Comparison of ENCODE assay signal across 10 mouse cellular contexts in genomic region chr16:95440334-95440733, GRCm38 (mm10).
DNase-seq lines count a peak whose midpoint lies in the region; ATAC-seq lines count a peak whose summit lies in the region.
"Had no signal": no experiment of that assay in that cellular context is flagged by ENCODE, and none has a peak within 500 bp of the region (broad histone marks: within the 10 kb centered on the region; RNA-seq: fewer than 3 reads in every experiment).

No protein-coding gene starts in this region.

- peak overlapping the region; percentile 91 for H3K27ac ChIP-seq in heart, embryonic 11.5 days (ENCODE audit: low read depth, low read length)
- H3K27ac ChIP-seq in heart, embryonic 15.5 days: peak overlapping the region; percentile 73
- no peak overlapping the region for H3K27ac ChIP-seq in midbrain, embryonic 14.5 days (replicated peaks; ENCODE audit: low read depth, low read length)
- no peak overlapping the region for H3K27ac ChIP-seq in forebrain, embryonic 16.5 days (ENCODE audit: low read length)
- H3K27ac ChIP-seq: hindbrain, embryonic 13.5 days had no signal

- H3K36me3 ChIP-seq in heart, embryonic 11.5 days (ENCODE audit: control insufficient read depth, insufficient read depth, low read length): no peaks in the 10 kb centered on the region
- no peaks in the 10 kb centered on the region for H3K36me3 ChIP-seq in heart, embryonic 15.5 days
- H3K36me3 ChIP-seq in midbrain, embryonic 14.5 days (ENCODE audit: control insufficient read depth, insufficient read depth, low read length): no peaks in the 10 kb centered on the region
- H3K36me3 ChIP-seq in forebrain, embryonic 16.5 days (ENCODE audit: control insufficient read depth, insufficient read depth): no peaks in the 10 kb centered on the region
- H3K36me3 ChIP-seq: hindbrain, embryonic 13.5 days had no signal

- 68% methylated on average over 7 of the region's 7 CpGs for WGBS in heart, embryonic 11.5 days (ENCODE audit: insufficient replicate concordance)
- 59% methylated on average over 7 of the region's 7 CpGs for WGBS in heart, embryonic 15.5 days
- WGBS in midbrain, embryonic 14.5 days: 84% methylated on average over 7 of the region's 7 CpGs
- 84% methylated on average over 7 of the region's 7 CpGs for WGBS in forebrain, embryonic 16.5 days

- no peak overlapping the region for H3K4me3 ChIP-seq in heart, embryonic 11.5 days (ENCODE audit: low read depth, low read length)
- no peak overlapping the region for H3K4me3 ChIP-seq in heart, embryonic 15.5 days
- no peak overlapping the region for H3K4me3 ChIP-seq in midbrain, embryonic 14.5 days (replicated peaks; ENCODE audit: low read depth, low read length)
- no peak overlapping the region for H3K4me3 ChIP-seq in forebrain, embryonic 16.5 days (replicated peaks; ENCODE audit: low read length)
- H3K4me3 ChIP-seq: hindbrain, embryonic 13.5 days had no signal

- DNase-seq in heart, adult 9 months (ENCODE audit: low spot score in 2 of 2): no peak
- DNase-seq in 3T3-L1 (ENCODE audit: low read depth, low spot score): peak; percentile 39
- peak; percentile 80 for DNase-seq in adrenal gland, adult 2 months
- no peak for DNase-seq in midbrain, embryonic 14.5 days
- no peak for DNase-seq in thymus, postnatal 0 days (ENCODE audit: low spot score)
- DNase-seq: thymus, postnatal 36 days had no signal

- peaks cover 38% of the 10 kb centered on the region for H3K4me1 ChIP-seq in heart, embryonic 11.5 days (ENCODE audit: control insufficient read depth, insufficient read depth, low read length)
- peaks cover 49% of the 10 kb centered on the region for H3K4me1 ChIP-seq in heart, embryonic 15.5 days (replicated peaks)
- no peaks in the 10 kb centered on the region for H3K4me1 ChIP-seq in midbrain, embryonic 14.5 days (ENCODE audit: control insufficient read depth, insufficient read depth, low read length)
- no peaks in the 10 kb centered on the region for H3K4me1 ChIP-seq in forebrain, embryonic 16.5 days (replicated peaks; ENCODE audit: control insufficient read depth, insufficient read depth, low read length)
- H3K4me1 ChIP-seq: hindbrain, embryonic 13.5 days had no signal

- no peak overlapping the region for H3K9ac ChIP-seq in heart, embryonic 11.5 days (ENCODE audit: low read depth, low read length)
- no peak overlapping the region for H3K9ac ChIP-seq in heart, embryonic 15.5 days
- no peak overlapping the region for H3K9ac ChIP-seq in midbrain, embryonic 14.5 days (replicated peaks; ENCODE audit: low read length)
- H3K9ac ChIP-seq in forebrain, embryonic 16.5 days (replicated peaks; ENCODE audit: low read depth, low read length): no peak overlapping the region
- H3K9ac ChIP-seq: hindbrain, embryonic 13.5 days had no signal

- no peaks in the 10 kb centered on the region for H3K9me3 ChIP-seq in heart, embryonic 11.5 days (replicated peaks; ENCODE audit: control insufficient read depth, low read length)
- no peaks in the 10 kb centered on the region for H3K9me3 ChIP-seq in heart, embryonic 15.5 days (replicated peaks)
- H3K9me3 ChIP-seq in midbrain, embryonic 14.5 days (ENCODE audit: control insufficient read depth, low read length): no peaks in the 10 kb centered on the region
- no peaks in the 10 kb centered on the region for H3K9me3 ChIP-seq in forebrain, embryonic 16.5 days (ENCODE audit: control insufficient read depth, low read length)
- H3K9me3 ChIP-seq: hindbrain, embryonic 13.5 days had no signal

- ATAC-seq in heart, embryonic 11.5 days (replicated peaks; ENCODE audit: insufficient number of reproducible peaks, low FRiP score, low TSS enrichment): no peak
- ATAC-seq in heart, embryonic 15.5 days (replicated peaks; ENCODE audit: insufficient number of reproducible peaks, insufficient read depth, low FRiP score, low read depth): no peak
- ATAC-seq in midbrain, embryonic 14.5 days (ENCODE audit: low FRiP score, low TSS enrichment): no peak
- no peak for ATAC-seq in forebrain, embryonic 16.5 days

- H3K4me2 ChIP-seq in heart, embryonic 11.5 days: peak overlapping the region; percentile 52; the same call in 1 of the 2 replicates
- peak overlapping the region; percentile 51; the same call in 1 of the 2 replicates for H3K4me2 ChIP-seq in heart, embryonic 15.5 days
- no peak overlapping the region for H3K4me2 ChIP-seq in midbrain, embryonic 14.5 days (ENCODE audit: low read length)
- H3K4me2 ChIP-seq in forebrain, embryonic 16.5 days (ENCODE audit: low read length): no peak overlapping the region
- H3K4me2 ChIP-seq: hindbrain, embryonic 13.5 days had no signal

- no peaks in the 10 kb centered on the region for H3K27me3 ChIP-seq in heart, embryonic 11.5 days (ENCODE audit: control insufficient read depth, insufficient read depth, low read length)
- no peaks in the 10 kb centered on the region for H3K27me3 ChIP-seq in heart, embryonic 15.5 days
- H3K27me3 ChIP-seq in midbrain, embryonic 14.5 days (ENCODE audit: control insufficient read depth, insufficient read depth, low read length): no peaks in the 10 kb centered on the region
- H3K27me3 ChIP-seq in forebrain, embryonic 16.5 days (replicated peaks; ENCODE audit: control insufficient read depth, insufficient read depth, low read length): no peaks in the 10 kb centered on the region
- H3K27me3 ChIP-seq: hindbrain, embryonic 13.5 days had no signal

Comparison
In these comparisons a context has a peak if more than half of its experiments do, and no peak if none do; other contexts are left out.
1. H3K27ac ChIP-seq: peak in heart, embryonic 11.5 days (single experiment) and heart, embryonic 15.5 days (single experiment); none in midbrain, embryonic 14.5 days (single experiment) and forebrain, embryonic 16.5 days (single experiment).
2. H3K4me2 ChIP-seq: peak in heart, embryonic 11.5 days (single experiment) and heart, embryonic 15.5 days (single experiment); none in midbrain, embryonic 14.5 days (single experiment) and forebrain, embryonic 16.5 days (single experiment).
3. DNase-seq: peak in 3T3-L1 (single experiment) and adrenal gland, adult 2 months (single experiment); none in heart, adult 9 months (0 of 2), midbrain, embryonic 14.5 days (single experiment) and thymus, postnatal 0 days (single experiment).